Mouse (Mus musculus) erythroid progenitor cell, adult 5-6 weeks (primary cell): Measurements from ENCODE around the gene Mettl21a. TPM values are rescaled to one million over a fixed set of nuclear protein-coding genes. Genes with fewer than 3 reads are reported as not detected.
"Not testable (repeated sequence)": the region's sequence is repeated elsewhere in the genome, so short reads cannot be mapped to it uniquely, and the experiment has no call there.

Experiments
- ATAC-seq: replicated peaks from 2 replicates; pipeline ENCODE4 v1.8.0; 2016; ENCODE audit warnings: moderate number of reproducible peaks, mild to moderate bottlenecking, moderate TSS enrichment, inconsistent platforms; ENCODE audit not compliant: poor library complexity, low FRiP score, severe bottlenecking
- total RNA-seq, 2 experiments: library from RNA; stranded (forward) in 1 of 2; stranded (reverse) in 1 of 2; fragments of 150-400 nt in 1 of 2; fragments of 186-747, 209-891 nt in 1 of 2; gene quantifications; 2 replicates each; pipeline versions ENCODE4 v1.2.3 to v1.2.4; 2015 to 2017; ENCODE audit warnings: low replicate concordance in 2 of 2

The Mettl21a gene
- total RNA-seq, 2 experiments from 2014 or later: 2.1 to 5.8 TPM

DNA sequence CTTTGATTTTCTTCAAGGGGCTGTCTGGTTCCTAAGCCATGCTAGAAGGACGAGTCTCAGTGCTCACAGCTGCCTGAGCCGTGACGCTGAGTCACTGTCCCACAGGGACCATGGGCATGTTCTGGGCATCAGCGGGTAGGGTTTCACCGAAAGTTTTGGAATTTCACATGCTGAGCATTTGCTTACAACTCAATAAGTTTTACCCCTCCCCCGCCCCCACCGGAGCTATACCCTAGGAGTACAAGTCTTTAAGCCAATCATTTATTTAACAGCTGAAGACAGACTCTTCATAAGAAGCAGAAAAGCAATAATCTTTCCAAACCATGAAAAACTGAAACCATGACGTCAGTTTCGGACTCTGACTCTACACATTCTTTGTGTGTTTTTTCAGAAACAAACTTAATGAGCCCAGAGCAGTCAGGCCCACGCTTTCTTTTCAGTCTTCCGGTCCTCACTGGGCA lies 1.5 kb downstream of the Mettl21a start:
- no peak for ATAC-seq

DNA sequence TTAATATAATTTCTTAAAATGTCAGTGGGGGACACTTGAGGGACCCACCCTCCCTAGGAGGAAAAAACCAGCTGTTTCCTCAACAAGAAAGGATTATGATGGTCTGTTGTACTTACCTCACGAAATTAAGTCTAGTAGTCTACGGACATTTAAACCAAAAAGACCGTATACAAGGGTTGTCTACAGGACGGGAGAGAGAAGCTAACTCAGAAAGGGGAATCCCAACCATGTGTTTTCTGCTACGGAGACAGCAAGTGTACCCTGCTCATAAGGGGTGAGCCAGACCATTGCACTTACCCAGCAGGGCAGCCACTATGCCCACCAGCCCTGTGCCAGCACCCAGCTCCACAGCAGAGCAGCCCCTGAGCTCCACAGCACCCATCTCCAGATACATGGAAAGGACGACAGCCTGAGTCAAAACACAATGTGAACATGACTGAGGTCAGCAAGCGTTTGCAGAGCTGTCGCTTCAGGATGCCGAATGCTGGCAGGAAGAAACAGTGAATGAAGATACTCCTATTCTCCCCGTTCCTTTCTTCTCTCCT lies 2.2 kb downstream of the Mettl21a start:
- ATAC-seq: no peak

DNA sequence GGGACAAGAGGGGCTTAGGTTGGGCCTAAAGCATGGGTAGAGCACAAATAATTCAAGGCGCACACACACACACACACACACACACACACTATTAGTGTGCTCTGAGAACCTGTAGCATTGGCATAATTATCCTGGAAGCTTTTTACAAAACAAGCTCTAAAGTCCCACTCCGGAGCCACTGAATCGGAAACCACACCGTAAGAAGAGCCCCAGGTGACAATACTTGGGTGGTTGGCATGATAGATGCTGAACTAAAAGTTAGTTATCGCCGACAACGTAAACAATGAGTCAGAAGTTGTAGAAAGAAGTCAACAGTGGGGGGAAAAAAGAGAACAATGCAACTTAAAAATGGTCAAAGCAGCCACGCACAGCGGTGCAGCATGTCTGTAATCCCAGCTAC lies 2.7 kb downstream of the Mettl21a start:
- ATAC-seq: no peak

DNA sequence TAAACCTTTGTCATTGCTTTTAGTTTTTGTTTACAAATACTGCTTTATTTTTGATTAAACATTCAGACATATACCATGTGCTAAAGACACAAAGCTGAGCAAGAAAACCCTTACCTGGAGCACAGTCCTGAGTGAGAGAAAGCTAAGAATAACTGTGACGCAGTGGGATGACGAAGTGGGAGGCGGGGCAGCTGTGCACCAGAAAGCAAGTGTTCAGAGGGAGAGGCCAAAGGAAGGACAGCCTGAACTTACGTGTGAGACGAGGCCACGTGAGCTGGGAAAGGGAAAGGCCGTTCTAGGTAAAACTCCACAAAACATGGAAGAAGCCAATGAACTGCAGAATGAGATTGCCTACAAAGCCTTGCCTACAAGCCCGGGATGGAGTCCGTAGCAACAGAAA lies 7.1 kb downstream of the Mettl21a start:
- ATAC-seq: no peak

DNA sequence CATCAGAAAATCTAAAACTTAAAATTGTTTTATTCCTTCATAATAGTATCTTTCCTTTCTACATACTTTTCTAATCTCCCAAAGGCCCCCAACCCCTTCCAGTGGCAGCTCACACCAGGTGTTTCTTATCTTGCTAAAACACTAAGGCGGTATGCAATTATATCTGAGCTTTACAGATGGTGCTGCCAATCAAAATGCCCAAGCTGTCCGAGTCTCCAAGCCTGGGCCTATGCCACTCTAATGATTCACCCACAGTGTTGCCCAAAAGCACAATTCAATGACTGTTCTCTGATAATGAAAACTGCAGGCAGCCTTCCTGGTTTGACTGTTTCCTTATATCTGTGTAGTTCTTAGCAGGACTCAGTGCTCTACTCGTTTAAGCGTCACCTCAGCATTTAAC lies 7.9 kb downstream of the Mettl21a start:
- peak; percentile 78 for ATAC-seq

DNA sequence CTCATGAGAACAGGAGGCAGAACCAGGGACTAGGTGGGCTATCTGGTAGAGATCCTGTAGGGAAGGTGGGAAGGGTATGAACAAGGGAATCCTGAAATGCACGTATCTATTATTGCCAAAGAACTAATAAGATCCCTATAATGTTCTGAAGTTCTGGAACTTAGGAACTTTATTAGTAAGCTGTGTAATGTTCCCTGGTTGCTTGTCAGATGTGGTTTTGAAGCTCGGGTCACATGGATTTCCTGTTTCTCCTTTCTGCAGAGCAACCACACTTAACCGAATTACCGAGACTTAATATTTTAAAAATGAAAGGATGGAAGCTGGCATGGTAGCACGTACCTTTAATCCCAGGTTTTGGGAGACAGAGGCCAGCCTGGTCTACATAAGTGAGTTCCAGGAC lies 13.7 kb downstream of the Mettl21a start:
- ATAC-seq: no peak

DNA sequence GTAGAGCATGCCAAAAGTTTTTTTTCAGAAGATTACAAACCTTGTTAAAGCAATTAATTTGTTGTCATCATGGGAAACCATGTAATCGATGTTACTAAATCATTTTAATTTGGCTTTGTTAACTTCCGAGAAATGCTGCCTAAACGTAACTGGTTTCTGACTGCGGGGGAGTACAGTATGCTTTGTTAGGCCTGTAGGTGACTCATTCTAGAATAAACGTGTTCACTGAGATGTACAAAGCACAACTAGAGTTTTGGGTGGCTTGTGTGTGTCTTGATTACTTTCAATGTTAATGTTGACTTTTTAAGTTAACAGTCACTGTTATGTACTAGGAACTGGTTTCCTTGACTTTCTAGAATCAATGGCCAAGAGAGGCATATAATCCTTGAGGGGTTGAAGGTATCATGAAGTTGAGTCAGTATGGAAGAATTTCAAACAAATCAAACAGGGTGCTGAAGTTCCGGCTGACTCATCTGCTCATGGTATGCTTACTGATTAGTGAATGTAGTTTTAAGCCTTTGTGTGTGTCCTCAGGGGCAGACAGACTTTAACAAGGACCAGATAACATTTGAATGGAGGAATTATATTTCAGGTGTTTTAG lies 15.7 kb downstream of the Mettl21a start:
- no peak for ATAC-seq

DNA sequence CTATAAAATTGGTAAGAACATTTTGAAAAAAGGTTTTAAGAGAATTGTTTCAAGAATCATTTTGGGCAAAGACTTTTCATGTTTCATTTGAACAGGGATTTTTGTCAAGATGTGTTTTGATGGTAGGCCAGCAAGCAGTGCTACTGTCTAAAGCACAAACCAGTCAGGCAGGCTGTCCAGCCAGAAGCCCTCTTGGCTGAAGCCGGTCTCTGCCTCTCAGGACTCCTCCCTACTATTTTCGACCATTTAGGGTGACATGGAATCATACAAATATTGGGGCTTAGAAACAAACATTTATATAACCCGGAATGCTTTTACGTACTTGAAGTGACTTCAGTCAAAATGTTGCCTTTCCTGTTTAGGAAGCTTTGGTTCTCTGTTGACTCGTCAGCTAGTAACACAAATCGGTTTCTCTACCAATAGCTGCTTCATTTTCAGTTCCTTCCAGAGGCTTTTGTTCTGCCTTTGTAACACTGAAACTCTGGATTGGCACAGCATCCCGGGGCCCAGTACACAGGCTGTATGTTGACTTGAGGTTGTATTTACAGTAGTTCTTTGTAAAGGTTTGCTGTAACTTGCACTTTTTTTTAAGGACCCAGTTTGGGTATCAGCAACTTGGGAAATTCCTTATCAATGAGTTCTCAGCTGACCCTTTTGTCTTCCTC lies 16.5 kb downstream of the Mettl21a start:
- no peak for ATAC-seq

DNA sequence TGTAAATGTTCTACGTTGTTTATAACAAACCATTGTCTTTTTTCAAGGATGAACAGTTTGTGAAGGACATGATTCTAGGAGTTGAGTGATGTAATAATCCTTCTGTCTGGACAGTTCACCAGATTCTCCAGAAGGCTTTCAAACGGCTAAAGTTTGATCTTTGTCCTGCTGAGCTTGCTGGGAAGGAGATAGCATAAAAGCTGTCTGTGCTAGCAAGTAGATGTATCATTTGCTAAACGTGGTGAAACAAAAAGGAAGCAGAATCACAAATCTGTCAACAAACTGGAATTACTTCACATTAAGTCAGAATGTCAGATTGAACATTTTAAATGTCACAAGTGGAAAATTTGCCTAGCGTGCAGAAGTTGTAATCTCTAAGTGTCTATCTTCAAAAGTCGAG lies 18.1 kb downstream of the Mettl21a start:
- ATAC-seq: no peak

DNA sequence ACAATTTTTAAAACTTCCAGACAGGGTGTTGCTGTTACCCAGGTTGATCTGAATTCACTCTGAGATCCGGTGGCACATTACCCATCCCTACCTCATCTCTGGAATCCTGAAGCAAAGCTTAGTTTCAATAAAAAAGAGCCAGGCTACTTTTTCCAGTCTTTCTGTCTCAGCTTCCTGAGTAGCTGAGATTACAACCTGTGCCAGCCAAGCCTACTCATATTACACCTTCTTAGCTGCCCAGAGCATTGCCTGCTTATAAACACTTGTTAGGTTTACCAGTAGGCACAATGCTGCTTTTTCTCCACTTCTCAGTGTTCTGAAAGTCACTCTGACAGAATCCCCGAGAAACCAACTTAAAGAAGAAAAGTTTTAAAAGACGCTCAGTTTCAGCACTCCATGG lies 38.2 kb downstream of the Mettl21a start:
- no peak for ATAC-seq

DNA sequence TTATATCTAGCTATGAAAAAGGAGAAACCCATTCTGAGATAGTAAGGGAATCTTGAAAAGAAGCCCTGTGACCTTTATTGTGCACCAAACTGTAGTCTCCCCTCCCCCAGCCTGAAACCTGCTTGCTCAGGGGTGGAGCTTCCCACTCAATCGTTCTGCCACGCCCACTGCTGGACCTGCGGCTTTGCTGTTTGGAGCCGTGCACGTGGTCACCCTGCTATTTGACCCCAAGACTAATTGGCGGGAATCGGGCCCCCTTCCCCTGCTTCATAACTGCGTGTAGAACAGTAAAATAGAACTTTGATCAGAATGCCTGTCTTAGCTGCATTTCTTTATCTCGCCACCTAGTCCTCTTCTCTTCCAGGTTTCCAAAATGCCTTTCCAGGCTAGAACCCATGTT lies 39.1 kb downstream of the Mettl21a start:
- ATAC-seq: not testable (repeated sequence)

DNA sequence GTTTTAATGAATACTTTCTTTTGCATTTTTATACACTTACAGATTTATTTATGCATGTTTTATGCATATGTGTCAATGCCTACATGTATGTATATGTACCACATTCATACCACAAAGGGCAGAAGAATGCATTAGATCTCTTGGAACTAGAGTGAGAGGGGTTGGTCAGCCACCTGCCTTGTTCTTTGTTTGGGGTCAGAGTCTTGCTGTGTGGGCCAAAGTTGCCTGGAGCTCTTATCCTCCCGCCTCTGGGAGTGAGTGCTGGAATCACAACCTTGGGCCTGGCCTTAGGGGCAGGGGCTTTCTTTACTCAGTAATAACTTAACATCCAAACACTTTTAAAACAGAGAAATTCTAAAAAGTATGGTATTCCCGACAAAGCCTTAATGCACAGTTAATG lies 40.3 kb downstream of the Mettl21a start:
- no peak for ATAC-seq

DNA sequence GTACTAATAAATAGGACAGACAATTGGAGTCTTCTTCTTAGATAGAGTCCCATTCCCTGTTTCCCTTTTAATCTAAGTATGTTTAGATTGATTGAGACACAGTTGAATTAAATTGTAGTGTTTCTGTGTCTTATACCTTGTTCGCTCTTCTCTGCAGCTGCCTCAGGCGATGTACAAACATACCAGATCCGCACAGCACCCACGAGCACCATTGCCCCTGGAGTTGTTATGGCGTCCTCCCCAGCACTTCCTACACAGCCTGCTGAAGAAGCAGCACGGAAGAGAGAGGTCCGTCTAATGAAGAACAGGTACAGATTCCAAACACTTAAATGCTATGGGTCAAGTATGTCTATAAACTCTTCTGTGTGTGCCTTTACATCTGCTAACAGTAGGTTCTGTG lies 41.0 kb downstream of the Mettl21a start:
- no peak for ATAC-seq

DNA sequence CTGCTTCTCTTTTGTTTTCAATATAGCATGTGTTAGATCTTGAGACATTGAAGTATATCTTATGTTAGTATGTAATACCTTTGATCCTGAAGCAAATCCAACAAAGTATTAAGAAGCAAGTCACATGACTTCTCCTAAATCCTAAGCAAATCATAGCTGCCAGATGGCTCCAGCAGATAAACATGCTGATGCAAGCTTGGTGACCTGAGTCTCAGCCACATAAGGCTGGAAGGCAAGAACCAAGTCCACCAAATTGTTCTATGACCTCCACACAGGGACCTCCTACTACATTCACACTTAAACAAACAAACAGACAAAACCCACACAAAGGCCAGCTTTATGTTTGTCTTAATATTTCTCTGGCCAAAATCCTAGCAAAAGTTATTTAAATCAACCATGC lies 48.8 kb downstream of the Mettl21a start:
- ATAC-seq: no peak

DNA sequence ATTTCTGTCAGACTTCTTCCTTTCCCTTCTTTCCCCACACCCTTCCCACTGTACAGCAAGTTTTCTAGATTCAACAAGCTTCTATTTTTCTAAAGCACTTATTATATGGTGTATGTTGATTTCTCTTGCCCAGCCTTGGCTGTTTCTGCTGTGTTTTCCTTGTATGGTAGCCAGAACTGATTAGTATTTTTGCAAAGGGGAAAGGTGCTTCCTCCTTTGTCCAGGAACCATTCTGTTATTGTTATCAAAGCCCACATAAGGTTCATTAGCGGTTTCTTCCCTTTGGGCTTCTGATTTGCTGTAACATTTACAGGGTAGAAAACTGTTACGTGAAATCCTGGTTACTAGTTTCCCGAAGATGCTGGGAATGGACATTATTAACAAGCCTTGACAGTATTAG lies 56.9 kb downstream of the Mettl21a start:
- no peak for ATAC-seq

Other genes with a start within 250 kb of the Mettl21a start
- 50.8 and 57.8 TPM in 2 replicates for gene Creb1, start 84.6 kb downstream of the Mettl21a start, total RNA-seq (2015; ENCODE audit: low replicate concordance)
- gene Creb1, start 84.6 kb downstream of the Mettl21a start, total RNA-seq (2017; ENCODE audit: low replicate concordance): 48.3 and 61.4 TPM in 2 replicates
- gene Ccnyl1, start 73.2 kb upstream of the Mettl21a start, total RNA-seq (2015; ENCODE audit: low replicate concordance): 5.9 and 11.9 TPM in 2 replicates
- 1.8 TPM in 1 of 2 replicates, not detected in the other for gene Ccnyl1, start 73.2 kb upstream of the Mettl21a start, total RNA-seq (2017; ENCODE audit: low replicate concordance)
- 6.1 and 10.1 TPM in 2 replicates for gene Fzd5, start 120.5 kb upstream of the Mettl21a start, total RNA-seq (2015; ENCODE audit: low replicate concordance)
- gene Fzd5, start 120.5 kb upstream of the Mettl21a start, total RNA-seq (2017; ENCODE audit: low replicate concordance): 8.9 and 11.6 TPM in 2 replicates